Mouse (Mus musculus): ENCODE measurements at regions not wholly inside any gene's neighbourhood (a gene's known extent, or its start where the extent isn't known, plus 50 kb on each side); places are given as distances from the start of the nearest gene placed in this dataset.
"Not testable (repeated sequence)": the region's sequence is repeated elsewhere in the genome, so short reads cannot be mapped to it uniquely, and the experiment has no call there.

GRCm38 (mm10) chr19:54099292-54099691, 55.3 kb downstream of the Adra2a start:
- DNase-seq (ENCODE audit: low read depth in 2 of 2, low spot score in 2 of 2): no peak

- DNase-seq (ENCODE audit: low read depth in 2 of 2, low spot score in 2 of 2): no peak
Measured at GRCm38 (mm10) chr19:54099769-54100168, 55.8 kb downstream of the Adra2a start.

- DNase-seq (ENCODE audit: low read depth in 2 of 2, low spot score in 2 of 2): no peak
Measured at GRCm38 (mm10) chr19:54106571-54106970, 62.6 kb downstream of the Adra2a start.

- no peak for DNase-seq (ENCODE audit: low read depth in 2 of 2, low spot score in 2 of 2)
Measured at GRCm38 (mm10) chr19:54107103-54107821, 63.3 kb downstream of the Adra2a start.

GRCm38 (mm10) chr19:54110080-54110479, 66.1 kb downstream of the Adra2a start:
- DNase-seq (ENCODE audit: low read depth in 2 of 2, low spot score in 2 of 2): no peak

- DNase-seq (ENCODE audit: low read depth in 2 of 2, low spot score in 2 of 2): no peak
Measured at GRCm38 (mm10) chr19:54112691-54113090, 68.7 kb downstream of the Adra2a start.

- DNase-seq (ENCODE audit: low read depth in 2 of 2, low spot score in 2 of 2): no peak
Measured at GRCm38 (mm10) chr19:54113421-54113820, 69.5 kb downstream of the Adra2a start.

- DNase-seq (ENCODE audit: low read depth in 2 of 2, low spot score in 2 of 2): peak in 1 of 2 experiments; percentile 16
Measured at GRCm38 (mm10) chr19:54114588-54115317, 70.8 kb downstream of the Adra2a start.

GRCm38 (mm10) chr19:54115335-54115734, 71.4 kb downstream of the Adra2a start:
- DNase-seq (ENCODE audit: low read depth in 2 of 2, low spot score in 2 of 2): no peak

GRCm38 (mm10) chr19:54116829-54117228, 72.9 kb downstream of the Adra2a start:
- no peak for DNase-seq (ENCODE audit: low read depth in 2 of 2, low spot score in 2 of 2)

GRCm38 (mm10) chr19:54117676-54118075, 73.7 kb downstream of the Adra2a start:
- no peak for DNase-seq (ENCODE audit: low read depth in 2 of 2, low spot score in 2 of 2)

GRCm38 (mm10) chr19:54123586-54123985, 79.6 kb downstream of the Adra2a start:
- no peak for DNase-seq (ENCODE audit: low read depth in 2 of 2, low spot score in 2 of 2)

- not testable (repeated sequence) for DNase-seq (ENCODE audit: low read depth in 2 of 2, low spot score in 2 of 2)
Measured at GRCm38 (mm10) chr19:54151766-54152165, 107.8 kb downstream of the Adra2a start.

- no peak for DNase-seq (ENCODE audit: low read depth in 2 of 2, low spot score in 2 of 2)
Measured at GRCm38 (mm10) chr19:54154400-54154799, 110.4 kb downstream of the Adra2a start.

- no peak for DNase-seq (ENCODE audit: low read depth in 2 of 2, low spot score in 2 of 2)
Measured at GRCm38 (mm10) chr19:54170361-54170760, 126.4 kb downstream of the Adra2a start.

- DNase-seq (ENCODE audit: low read depth in 2 of 2, low spot score in 2 of 2): no peak
Measured at GRCm38 (mm10) chr19:54174090-54175055, 130.4 kb downstream of the Adra2a start.

GRCm38 (mm10) chr19:54175766-54176165, 131.8 kb downstream of the Adra2a start:
- no peak for DNase-seq (ENCODE audit: low read depth in 2 of 2, low spot score in 2 of 2)

GRCm38 (mm10) chr19:54177491-54177890, 133.5 kb downstream of the Adra2a start:
- DNase-seq (ENCODE audit: low read depth in 2 of 2, low spot score in 2 of 2): no peak

- no peak for DNase-seq (ENCODE audit: low read depth in 2 of 2, low spot score in 2 of 2)
Measured at GRCm38 (mm10) chr19:54200407-54200806, 156.5 kb downstream of the Adra2a start.

- DNase-seq (ENCODE audit: low read depth in 2 of 2, low spot score in 2 of 2): no peak
Measured at GRCm38 (mm10) chr19:54202456-54202855, 158.5 kb downstream of the Adra2a start.

GRCm38 (mm10) chr19:54206819-54207218, 162.9 kb downstream of the Adra2a start:
- no peak for DNase-seq (ENCODE audit: low read depth in 2 of 2, low spot score in 2 of 2)

Measured in CD8-positive naive resting alpha-beta T cell, adult 2 months (primary cell).